Comparison of ENCODE assay signal across 21 mouse cellular contexts in the genomic region with DNA sequence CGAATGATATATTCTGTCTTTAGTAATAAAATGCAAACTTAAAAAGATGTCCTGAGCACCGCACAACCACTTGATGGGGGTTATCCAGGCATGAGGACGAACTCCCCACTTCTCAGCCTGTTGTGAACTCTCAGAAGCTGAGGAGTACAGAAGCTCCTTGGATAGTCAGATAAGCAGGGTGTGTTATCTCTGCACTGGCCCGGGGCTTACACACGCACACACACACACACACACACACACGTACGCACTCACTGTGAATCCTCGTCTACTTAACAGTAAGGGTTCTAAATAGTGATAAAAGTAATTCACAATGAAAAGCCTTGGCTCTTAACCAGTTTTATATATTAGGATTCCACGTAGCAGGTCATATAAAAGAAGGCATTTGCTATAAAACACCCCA.
DNase-seq lines count a peak whose midpoint lies in the region; ATAC-seq and TF ChIP-seq lines count a peak whose summit lies in the region.
"Had no signal": no experiment of that assay in that cellular context is flagged by ENCODE, and none has a peak within 500 bp of the region (broad histone marks: within the 10 kb centered on the region; RNA-seq: fewer than 3 reads in every experiment).

No protein-coding gene starts in this region.

- H3K9me3 ChIP-seq in G1E (replicated peaks) (no peaks in the 10 kb centered on the region), MEL (replicated peaks; ENCODE audit: insufficient read depth, low read length) (no peaks in the 10 kb centered on the region)
- H3K9me3 ChIP-seq in liver, embryonic 13.5 days (replicated peaks): no peaks in the 10 kb centered on the region
- H3K9me3 ChIP-seq in liver, postnatal 0 days (ENCODE audit: low read length): no peaks in the 10 kb centered on the region
- no peaks in the 10 kb centered on the region for H3K9me3 ChIP-seq in hindbrain, embryonic 10.5 days
- no peaks in the 10 kb centered on the region for H3K9me3 ChIP-seq in kidney, embryonic 15.5 days (replicated peaks)
- H3K9me3 ChIP-seq: embryonic facial prominence, embryonic 13.5 days; forebrain, embryonic 12.5 days; heart, embryonic 15.5 days had no signal

- H3K27ac ChIP-seq in MEL (ENCODE audit: control insufficient read depth, low read depth, low read length): no peak overlapping the region
- peak overlapping the region; percentile 19; the same call in 1 of the 2 replicates for H3K27ac ChIP-seq in liver, embryonic 13.5 days
- no peak overlapping the region for H3K27ac ChIP-seq in liver, postnatal 0 days (ENCODE audit: low read depth)
- H3K27ac ChIP-seq in hindbrain, embryonic 10.5 days: no peak overlapping the region
- H3K27ac ChIP-seq in kidney, embryonic 15.5 days: no peak overlapping the region
- H3K27ac ChIP-seq in gastrocnemius, adult 2 months: no peak overlapping the region
- H3K27ac ChIP-seq: embryonic facial prominence, embryonic 13.5 days; forebrain, embryonic 12.5 days had no signal

- DNase-seq in G1E (ENCODE audit: low spot score) (peak; percentile 37), MEL (ENCODE audit: low read depth, low spot score) (peak; percentile 50)
- peak; percentile 21 for DNase-seq in liver, embryonic 13.5 days
- DNase-seq in liver, postnatal 0 days: no peak
- no peak for DNase-seq in hindbrain, embryonic 10.5 days (ENCODE audit: low spot score)
- no peak for DNase-seq in gastrocnemius, adult 2 months
- DNase-seq: adrenal gland, postnatal 14 days; cerebellum, adult 11-12 months; cerebellum, adult 9-11 months; cerebellum, postnatal 36 days; gastrocnemius, postnatal 25 days; heart, postnatal 14 days had no signal

- H3K27me3 ChIP-seq in G1E (ENCODE audit: insufficient read depth, low read length) (no peaks in the 10 kb centered on the region), MEL (ENCODE audit: control insufficient read depth in 1 of 2, insufficient read depth in 2 of 2, low read length in 2 of 2) (no peaks in the 10 kb centered on the region)
- no peaks in the 10 kb centered on the region for H3K27me3 ChIP-seq in liver, embryonic 13.5 days
- no peaks in the 10 kb centered on the region for H3K27me3 ChIP-seq in liver, postnatal 0 days (ENCODE audit: insufficient read depth, low read length)
- no peaks in the 10 kb centered on the region for H3K27me3 ChIP-seq in hindbrain, embryonic 10.5 days (ENCODE audit: insufficient read depth, poor library complexity, severe bottlenecking)
- no peaks in the 10 kb centered on the region for H3K27me3 ChIP-seq in kidney, embryonic 15.5 days
- H3K27me3 ChIP-seq: embryonic facial prominence, embryonic 13.5 days; forebrain, embryonic 12.5 days; heart, embryonic 15.5 days; Patski had no signal

- peak; percentile 31 to 44; a peak in 2 of 4 replicates for TF ChIP-seq EP300 in MEL (IDR thresholded peaks at IDR 0.05; ENCODE audit: low read depth in 1 of 2, low read length in 2 of 2)
- TF ChIP-seq EP300 in liver, postnatal 0 days (IDR thresholded peaks at IDR 0.05; ENCODE audit: low read depth): no peak

- no peak for TF ChIP-seq RAD21 in MEL (IDR thresholded peaks at IDR 0.05; ENCODE audit: low read depth, low read length)

- H3K4me1 ChIP-seq in G1E (ENCODE audit: insufficient read depth, low read depth, low read length) (peaks cover 23% of the 10 kb centered on the region), MEL (ENCODE audit: control insufficient read depth in 1 of 2, insufficient read depth in 2 of 2, low read length in 2 of 2) (peaks cover 3 to 11% of the 10 kb centered on the region in 2 experiments; a peak in 2 of 4 replicates)
- peaks cover 30% of the 10 kb centered on the region for H3K4me1 ChIP-seq in liver, embryonic 13.5 days (replicated peaks)
- peaks cover 6% of the 10 kb centered on the region for H3K4me1 ChIP-seq in liver, postnatal 0 days (ENCODE audit: insufficient read depth)
- no peaks in the 10 kb centered on the region for H3K4me1 ChIP-seq in hindbrain, embryonic 10.5 days (replicated peaks)
- H3K4me1 ChIP-seq in kidney, embryonic 15.5 days: no peaks in the 10 kb centered on the region
- H3K4me1 ChIP-seq: embryonic facial prominence, embryonic 13.5 days had no signal

- no peaks in the 10 kb centered on the region for H3K79me2 ChIP-seq in MEL (ENCODE audit: control insufficient read depth, insufficient read depth, low read length, poor library complexity)

- WGBS in liver, embryonic 13.5 days (ENCODE audit: insufficient replicate concordance): 53% methylated on average over 9 of the region's 9 CpGs
- WGBS in liver, postnatal 0 days (ENCODE audit: insufficient replicate concordance): 65% methylated on average over 9 of the region's 9 CpGs
- WGBS in hindbrain, embryonic 10.5 days: 92% methylated on average over 9 of the region's 9 CpGs
- 91% methylated on average over 9 of the region's 9 CpGs for WGBS in kidney, embryonic 15.5 days

- ATAC-seq in G1E (ENCODE audit: extremely low read depth, insufficient number of reproducible peaks, low FRiP score, poor library complexity, severe bottlenecking): no peak; the same call in 1 of the 2 replicates
- peak; percentile 81 for ATAC-seq in liver, embryonic 13.5 days (ENCODE audit: low read depth)
- ATAC-seq in liver, postnatal 0 days: peak; percentile 41; the same call in 1 of the 2 replicates
- no peak for ATAC-seq in kidney, embryonic 15.5 days (replicated peaks; ENCODE audit: low FRiP score)
- ATAC-seq: activated CD4-positive, CD25-positive, alpha-beta regulatory T cell, adult 4 months; forebrain, embryonic 16.5 days; hindbrain, embryonic 16.5 days; inflammation-experienced regulatory T-cells, adult 6 months; Patski had no signal

- no peak overlapping the region for H3K4me2 ChIP-seq in liver, embryonic 13.5 days
- H3K4me2 ChIP-seq in liver, postnatal 0 days (ENCODE audit: low read depth, low read length): no peak overlapping the region
- H3K4me2 ChIP-seq in kidney, embryonic 15.5 days: no peak overlapping the region
- H3K4me2 ChIP-seq: embryonic facial prominence, embryonic 13.5 days; forebrain, embryonic 12.5 days; heart, embryonic 15.5 days had no signal

- no peak for TF ChIP-seq CTCF in G1E (IDR thresholded peaks at IDR 0.05; ENCODE audit: low read depth, low read length)
- no peak for TF ChIP-seq CTCF in MEL (IDR thresholded peaks at IDR 0.05 in 2 of 3, conservative IDR thresholded peaks at IDR 0.05 in 1 of 3; ENCODE audit: control insufficient read depth in 1 of 3, insufficient read depth in 1 of 3, low read depth in 2 of 3, low read length in 3 of 3, poor library complexity in 1 of 3, severe bottlenecking in 1 of 3)
- no peak for TF ChIP-seq CTCF in liver, postnatal 0 days (IDR thresholded peaks at IDR 0.05; ENCODE audit: low read depth)
- TF ChIP-seq CTCF in gastrocnemius, adult 2 months (IDR thresholded peaks at IDR 0.05): no peak

- no peak for TF ChIP-seq POLR2A in MEL (IDR thresholded peaks at IDR 0.05; ENCODE audit: control insufficient read depth in 1 of 2, insufficient read depth in 1 of 2, low read depth in 1 of 2, low read length in 2 of 2, poor library complexity in 1 of 2)

- H3K4me3 ChIP-seq in G1E (ENCODE audit: low read depth, low read length) (no peak overlapping the region), MEL (ENCODE audit: control insufficient read depth in 1 of 2, insufficient read depth in 1 of 2, low read depth in 2 of 2, low read length in 2 of 2) (no peak overlapping the region)
- no peak overlapping the region for H3K4me3 ChIP-seq in liver, embryonic 13.5 days (replicated peaks)
- no peak overlapping the region for H3K4me3 ChIP-seq in liver, postnatal 0 days (ENCODE audit: low read depth, low read length)
- no peak overlapping the region for H3K4me3 ChIP-seq in hindbrain, embryonic 10.5 days
- H3K4me3 ChIP-seq in kidney, embryonic 15.5 days (replicated peaks): no peak overlapping the region
- no peak overlapping the region for H3K4me3 ChIP-seq in gastrocnemius, adult 2 months
- H3K4me3 ChIP-seq: embryonic facial prominence, embryonic 13.5 days; forebrain, embryonic 12.5 days; heart, embryonic 15.5 days had no signal

- no peak overlapping the region for H3K9ac ChIP-seq in MEL (ENCODE audit: control insufficient read depth, low read depth, low read length, poor library complexity, severe bottlenecking)
- H3K9ac ChIP-seq in liver, embryonic 13.5 days: no peak overlapping the region
- H3K9ac ChIP-seq in liver, postnatal 0 days (replicated peaks): no peak overlapping the region
- no peak overlapping the region for H3K9ac ChIP-seq in kidney, embryonic 15.5 days
- H3K9ac ChIP-seq: embryonic facial prominence, embryonic 13.5 days; forebrain, embryonic 12.5 days; heart, embryonic 15.5 days had no signal

- intact Hi-C loops in gastrocnemius, adult 2 months (cut with DNase I): no loop called here

- peaks cover 91% of the 10 kb centered on the region for H3K36me3 ChIP-seq in G1E (replicated peaks)
- H3K36me3 ChIP-seq in MEL (ENCODE audit: control insufficient read depth in 1 of 2, insufficient read depth in 2 of 2, low read length in 2 of 2): peaks cover 7 to 13% of the 10 kb centered on the region in 2 experiments; a peak in 3 of 4 replicates
- H3K36me3 ChIP-seq in liver, embryonic 13.5 days: peaks cover 82% of the 10 kb centered on the region
- peaks cover 51% of the 10 kb centered on the region for H3K36me3 ChIP-seq in liver, postnatal 0 days (replicated peaks; ENCODE audit: insufficient read depth, low read length)
- H3K36me3 ChIP-seq in hindbrain, embryonic 10.5 days: peaks cover 64% of the 10 kb centered on the region
- H3K36me3 ChIP-seq in kidney, embryonic 15.5 days: peaks cover 47% of the 10 kb centered on the region

TF ChIP-seq in MEL, 35 proteins besides CTCF, POLR2A, EP300 and RAD21 (continues in another document):
- peak; percentile 56 for TF ChIP-seq RCOR1 (IDR thresholded peaks at IDR 0.05; ENCODE audit: low read depth, low read length)
- TF ChIP-seq ELF1 (IDR thresholded peaks at IDR 0.05; ENCODE audit: low read depth, low read length): no peak
- TF ChIP-seq USF2 (IDR thresholded peaks at IDR 0.05; ENCODE audit: borderline replicate concordance in 1 of 2, insufficient read depth in 1 of 2, low read depth in 1 of 2, low read length in 2 of 2): no peak
- no peak for TF ChIP-seq E2F4 (IDR thresholded peaks at IDR 0.05; ENCODE audit: borderline replicate concordance, low read depth, low read length)
- no peak for TF ChIP-seq MAX (IDR thresholded peaks at IDR 0.05; ENCODE audit: low read length)
- no peak for TF ChIP-seq POLR2AphosphoS5 (IDR thresholded peaks at IDR 0.05; ENCODE audit: borderline replicate concordance, low read depth, low read length)
- no peak for TF ChIP-seq UBTF (IDR thresholded peaks at IDR 0.05; ENCODE audit: borderline replicate concordance, insufficient read depth, low read depth, low read length)
- TF ChIP-seq ZC3H11A (IDR thresholded peaks at IDR 0.05; ENCODE audit: low read depth, low read length): no peak
- no peak for TF ChIP-seq TBP (IDR thresholded peaks at IDR 0.05; ENCODE audit: low read depth, low read length)
- TF ChIP-seq ETS1 (IDR thresholded peaks at IDR 0.05; ENCODE audit: low read depth, low read length): peak; percentile 35; the same call in 1 of the 2 replicates
- no peak for TF ChIP-seq ZNF384 (IDR thresholded peaks at IDR 0.05; ENCODE audit: low read depth, low read length)
- TF ChIP-seq SMC3 (IDR thresholded peaks at IDR 0.05; ENCODE audit: low read depth, low read length): no peak
- TF ChIP-seq MXI1 (IDR thresholded peaks at IDR 0.05; ENCODE audit: low read depth, low read length): no peak
- no peak for TF ChIP-seq MAZ (IDR thresholded peaks at IDR 0.05; ENCODE audit: low read depth, low read length)

Comparison
In these comparisons a context has a peak if more than half of its experiments do, and no peak if none do; other contexts are left out.
1. DNase-seq: peak in G1E (single experiment), MEL (single experiment) and liver, embryonic 13.5 days (single experiment); none in liver, postnatal 0 days (single experiment), hindbrain, embryonic 10.5 days (single experiment) and gastrocnemius, adult 2 months (single experiment).
2. ATAC-seq: peak in liver, embryonic 13.5 days (single experiment) and liver, postnatal 0 days (single experiment); none in G1E (single experiment) and kidney, embryonic 15.5 days (single experiment).